Comparison of ENCODE assay signal across 11 mouse cellular contexts in genomic region chr5:131548932-131549563, GRCm38 (mm10).
DNase-seq lines count a peak whose midpoint lies in the region; ATAC-seq and TF ChIP-seq lines count a peak whose summit lies in the region.
"Had no signal": no experiment of that assay in that cellular context is flagged by ENCODE, and none has a peak within 500 bp of the region (broad histone marks: within the 10 kb centered on the region; RNA-seq: fewer than 3 reads in every experiment).

No protein-coding gene starts in this region.

- no peak overlapping the region for H3K4me3 ChIP-seq in kidney, embryonic 16.5 days (ENCODE audit: low read length)
- no peak overlapping the region for H3K4me3 ChIP-seq in kidney, adult 2 months (ENCODE audit: insufficient read depth, low read depth, low read length)
- no peak overlapping the region for H3K4me3 ChIP-seq in embryonic facial prominence, embryonic 11.5 days (ENCODE audit: low read depth, low read length)
- H3K4me3 ChIP-seq in hindbrain, embryonic 16.5 days (ENCODE audit: low read length): no peak overlapping the region
- no peak overlapping the region for H3K4me3 ChIP-seq in neural tube, embryonic 14.5 days (ENCODE audit: low read depth, low read length)
- H3K4me3 ChIP-seq: erythroblast, embryonic 14.5 days; heart, embryonic 12.5 days had no signal

- TF ChIP-seq POLR2A in kidney, adult 2 months (IDR thresholded peaks at IDR 0.05; ENCODE audit: low read depth, low read length): no peak

- peaks cover 16% of the 10 kb centered on the region for H3K4me1 ChIP-seq in kidney, embryonic 16.5 days (ENCODE audit: insufficient read depth, low read length)
- no peaks in the 10 kb centered on the region for H3K4me1 ChIP-seq in kidney, adult 2 months (ENCODE audit: control insufficient read depth, insufficient read depth, low read length)
- peaks cover 3% of the 10 kb centered on the region; the same call in 1 of the 2 replicates for H3K4me1 ChIP-seq in embryonic facial prominence, embryonic 11.5 days (ENCODE audit: control insufficient read depth, insufficient read depth, low read length)
- H3K4me1 ChIP-seq in hindbrain, embryonic 16.5 days (ENCODE audit: control insufficient read depth, insufficient read depth, low read depth, low read length): peaks cover 10% of the 10 kb centered on the region
- H3K4me1 ChIP-seq in neural tube, embryonic 14.5 days (ENCODE audit: control insufficient read depth, insufficient read depth, low read length): peaks cover 17% of the 10 kb centered on the region

- peak; percentile 51 for ATAC-seq in kidney, embryonic 16.5 days (ENCODE audit: low FRiP score, low TSS enrichment)
- ATAC-seq in embryonic facial prominence, embryonic 11.5 days (replicated peaks; ENCODE audit: insufficient number of reproducible peaks, low FRiP score, low TSS enrichment, low read depth): no peak
- peak; percentile 48; the same call in 1 of the 2 replicates for ATAC-seq in hindbrain, embryonic 16.5 days
- ATAC-seq in neural tube, embryonic 14.5 days (ENCODE audit: low read depth): peak; percentile 58

- H3K4me2 ChIP-seq in kidney, embryonic 16.5 days (replicated peaks; ENCODE audit: low read depth, low read length): peak overlapping the region; percentile 33
- H3K4me2 ChIP-seq in embryonic facial prominence, embryonic 11.5 days (ENCODE audit: low read depth, low read length): no peak overlapping the region
- H3K4me2 ChIP-seq in hindbrain, embryonic 16.5 days (ENCODE audit: low read length): no peak overlapping the region
- no peak overlapping the region for H3K4me2 ChIP-seq in neural tube, embryonic 14.5 days (ENCODE audit: low read depth, low read length)
- H3K4me2 ChIP-seq: heart, embryonic 12.5 days had no signal

- H3K27me3 ChIP-seq in kidney, embryonic 16.5 days (ENCODE audit: insufficient read depth, low read length): peaks cover 5% of the 10 kb centered on the region
- H3K27me3 ChIP-seq in kidney, adult 2 months (replicated peaks; ENCODE audit: control insufficient read depth, insufficient read depth, low read length): no peaks in the 10 kb centered on the region
- no peaks in the 10 kb centered on the region for H3K27me3 ChIP-seq in embryonic facial prominence, embryonic 11.5 days (ENCODE audit: control insufficient read depth, insufficient read depth, low read length)
- no peaks in the 10 kb centered on the region for H3K27me3 ChIP-seq in hindbrain, embryonic 16.5 days (replicated peaks; ENCODE audit: control insufficient read depth, insufficient read depth, low read length)
- H3K27me3 ChIP-seq in neural tube, embryonic 14.5 days (ENCODE audit: control insufficient read depth, insufficient read depth, low read length): no peaks in the 10 kb centered on the region
- H3K27me3 ChIP-seq: heart, embryonic 12.5 days had no signal

- H3K9ac ChIP-seq in kidney, embryonic 16.5 days (replicated peaks; ENCODE audit: low read length): no peak overlapping the region
- H3K9ac ChIP-seq in embryonic facial prominence, embryonic 11.5 days (replicated peaks; ENCODE audit: low read length): no peak overlapping the region
- H3K9ac ChIP-seq in hindbrain, embryonic 16.5 days (ENCODE audit: low read depth, low read length): no peak overlapping the region
- H3K9ac ChIP-seq in neural tube, embryonic 14.5 days (replicated peaks; ENCODE audit: low read depth, low read length): no peak overlapping the region
- H3K9ac ChIP-seq: heart, embryonic 12.5 days had no signal

- no peak for DNase-seq in kidney, adult 2 months
- peak; percentile 43 for DNase-seq in embryonic facial prominence, embryonic 11.5 days (ENCODE audit: low spot score)
- no peak for DNase-seq in urinary bladder, postnatal 36 days (ENCODE audit: low spot score in 2 of 2)
- DNase-seq in left cerebral cortex, adult 18-20 months (ENCODE audit: low spot score in 2 of 2): no peak
- no peak for DNase-seq in B cell, adult 2 months
- DNase-seq: liver had no signal

- H3K9me3 ChIP-seq in kidney, embryonic 16.5 days (ENCODE audit: low read length): no peaks in the 10 kb centered on the region
- H3K9me3 ChIP-seq in embryonic facial prominence, embryonic 11.5 days (replicated peaks; ENCODE audit: control insufficient read depth, low read length): no peaks in the 10 kb centered on the region
- H3K9me3 ChIP-seq in hindbrain, embryonic 16.5 days (ENCODE audit: control insufficient read depth, low read length): no peaks in the 10 kb centered on the region
- H3K9me3 ChIP-seq in neural tube, embryonic 14.5 days (ENCODE audit: control insufficient read depth, low read length): no peaks in the 10 kb centered on the region
- H3K9me3 ChIP-seq: heart, embryonic 12.5 days had no signal

- no peak for TF ChIP-seq CTCF in kidney, adult 2 months (conservative IDR thresholded peaks at IDR 0.05; ENCODE audit: insufficient read depth, insufficient read length, low read depth, low read length)

- H3K36me3 ChIP-seq in kidney, embryonic 16.5 days (ENCODE audit: insufficient read depth, low read length): no peaks in the 10 kb centered on the region
- H3K36me3 ChIP-seq in kidney, adult 2 months (ENCODE audit: control insufficient read depth, insufficient read depth, low read length): no peaks in the 10 kb centered on the region
- H3K36me3 ChIP-seq in embryonic facial prominence, embryonic 11.5 days (replicated peaks; ENCODE audit: control insufficient read depth, insufficient read depth, low read depth, low read length): no peaks in the 10 kb centered on the region
- no peaks in the 10 kb centered on the region for H3K36me3 ChIP-seq in hindbrain, embryonic 16.5 days (ENCODE audit: control insufficient read depth, insufficient read depth, low read length)
- H3K36me3 ChIP-seq in neural tube, embryonic 14.5 days (ENCODE audit: control insufficient read depth, insufficient read depth, low read length): no peaks in the 10 kb centered on the region
- H3K36me3 ChIP-seq: heart, embryonic 12.5 days had no signal

- WGBS in kidney, embryonic 16.5 days: 12% methylated on average over 17 of the region's 17 CpGs
- 52% methylated on average over 17 of the region's 17 CpGs for WGBS in kidney, adult 2 months
- 29% methylated on average over 17 of the region's 17 CpGs for WGBS in embryonic facial prominence, embryonic 11.5 days
- 24% methylated on average over 17 of the region's 17 CpGs for WGBS in hindbrain, embryonic 16.5 days
- 11% methylated on average over 17 of the region's 17 CpGs for WGBS in neural tube, embryonic 14.5 days

- no peak overlapping the region for H3K27ac ChIP-seq in kidney, embryonic 16.5 days (ENCODE audit: low read length)
- no peak overlapping the region for H3K27ac ChIP-seq in kidney, adult 2 months (ENCODE audit: insufficient read depth, low read depth, low read length)
- H3K27ac ChIP-seq in embryonic facial prominence, embryonic 11.5 days (replicated peaks; ENCODE audit: low read depth, low read length): no peak overlapping the region
- H3K27ac ChIP-seq in hindbrain, embryonic 16.5 days (ENCODE audit: low read depth, low read length): peak overlapping the region; percentile 63
- H3K27ac ChIP-seq in neural tube, embryonic 14.5 days (ENCODE audit: low read depth, low read length): no peak overlapping the region
